Mouse (Mus musculus): Measurements from ENCODE around the gene Lrrc75b.

GRCm38 (mm10) chr10:75505130-75505495, 55.0 kb downstream of the Lrrc75b start:
- TF ChIP-seq CTCF (conservative IDR thresholded peaks at IDR 0.05; ENCODE audit: insufficient read depth, insufficient read length, low read depth, low read length) (no peak), POLR2A (IDR thresholded peaks at IDR 0.05; ENCODE audit: low read depth, low read length) (no peak)

All from kidney, adult 2 months (tissue).